Mouse (Mus musculus) liver, adult 2 months (tissue): ENCODE measurements at regions not wholly inside any gene's neighbourhood (a gene's known extent, or its start where the extent isn't known, plus 50 kb on each side); places are given as distances from the start of the nearest gene placed in this dataset.

ENCODE experiments used
- DNase-seq: peaks from one replicate; pipeline ENCODE4 v3.0.0-alpha.2; 2011; ENCODE audit warnings: low read depth, low spot score; ENCODE audit errors: extremely low read depth
- H3K27ac ChIP-seq: fragments of 200-500 bp; replicated peaks from 2 replicates; pipeline ENCODE4 v1.5.1; 2012; ENCODE audit warnings: low read depth, mild to moderate bottlenecking, control low read depth, inconsistent platforms, low read length; ENCODE audit not compliant: insufficient read depth
- H3K27me3 ChIP-seq: fragments of 200-500 bp; 2 replicates; pipeline ENCODE4 v1.6.1; 2012; ENCODE audit warnings: mild to moderate bottlenecking, moderate library complexity, low read length, inconsistent platforms; ENCODE audit not compliant: control insufficient read depth, insufficient read depth
- H3K36me3 ChIP-seq: fragments of 200-500 bp; 2 replicates; pipeline ENCODE4 v1.6.1; 2012; ENCODE audit warnings: low read length, inconsistent platforms; ENCODE audit not compliant: control insufficient read depth, insufficient read depth
- H3K4me1 ChIP-seq: fragments of 200-500 bp; 2 replicates; pipeline ENCODE4 v1.6.1; 2011; ENCODE audit warnings: low read length; ENCODE audit not compliant: control insufficient read depth, insufficient read depth
- H3K4me3 ChIP-seq: fragments of 200-500 bp; 2 replicates; pipeline ENCODE4 v1.5.1; 2011; ENCODE audit warnings: low read depth, mild to moderate bottlenecking, control low read depth, low read length, moderate library complexity; ENCODE audit not compliant: insufficient read depth
- H3K79me2 ChIP-seq: fragments of 200-500 bp; 2 replicates; pipeline ENCODE4 v1.6.1; 2012; ENCODE audit warnings: inconsistent platforms, mild to moderate bottlenecking, low read length, moderate library complexity; ENCODE audit not compliant: control insufficient read depth, insufficient read depth
- H3K9ac ChIP-seq: fragments of 200-500 bp; 2 replicates; pipeline ENCODE4 v1.6.1; 2012; ENCODE audit warnings: low read depth, mild to moderate bottlenecking, control low read depth, inconsistent platforms, low read length
- CTCF ChIP-seq: fragments of 200-500 bp; IDR thresholded peaks from 2 replicates; pipeline ENCODE4 v1.5.1; 2011; ENCODE audit warnings: low read depth, low read length, control low read depth
- POLR2A ChIP-seq: fragments of 200-500 bp; IDR thresholded peaks from 2 replicates; pipeline ENCODE4 v1.6.1; 2011; ENCODE audit warnings: low read length, control low read depth; ENCODE audit not compliant: insufficient read depth; ENCODE audit errors: extremely low read depth
- WGBS: fragments of 180-500 bp; shearing (Covaris S2); methylation state at CpG from one replicate; pipeline ENCODE4 v1.1.7; 2018; 5-methylcytosine and 5-hydroxymethylcytosine counted together

- Histone ChIP-seq H3K27me3 (no peaks in the 10 kb centered on the region), H3K36me3 (no peaks in the 10 kb centered on the region), H3K27ac (no peak overlapping the region), H3K79me2 (no peaks in the 10 kb centered on the region), H3K4me3 (no peak overlapping the region), H3K9ac (no peak overlapping the region), H3K4me1 (no peaks in the 10 kb centered on the region)
- 70% methylated on average over 4 of the region's 4 CpGs for WGBS
- DNase-seq = no peak
- TF ChIP-seq CTCF (no peak), POLR2A (no peak)
Measured at GRCm38 (mm10) chrX:99328576-99328975, 142.5 kb downstream of the Pja1 start.

- DNase-seq = no peak
- Histone ChIP-seq H3K9ac (no peak overlapping the region), H3K27me3 (no peaks in the 10 kb centered on the region), H3K36me3 (no peaks in the 10 kb centered on the region), H3K4me1 (no peaks in the 10 kb centered on the region), H3K79me2 (no peaks in the 10 kb centered on the region), H3K27ac (no peak overlapping the region), H3K4me3 (no peak overlapping the region)
- no peak for TF ChIP-seq CTCF
- no peak for TF ChIP-seq POLR2A
- 46% methylated on average over 7 of the region's 7 CpGs for WGBS
Measured at GRCm38 (mm10) chrX:99326167-99326566, 144.9 kb downstream of the Pja1 start.

- Histone ChIP-seq H3K79me2 (no peaks in the 10 kb centered on the region), H3K27ac (no peak overlapping the region), H3K36me3 (no peaks in the 10 kb centered on the region), H3K27me3 (no peaks in the 10 kb centered on the region), H3K4me1 (no peaks in the 10 kb centered on the region), H3K9ac (no peak overlapping the region), H3K4me3 (no peak overlapping the region)
- 71% methylated on average over 8 of the region's 8 CpGs for WGBS
- no peak for DNase-seq
- TF ChIP-seq CTCF = no peak
- no peak for TF ChIP-seq POLR2A
Measured at GRCm38 (mm10) chrX:99325460-99325859, 145.6 kb downstream of the Pja1 start.

GRCm38 (mm10) chrX:99324546-99325170 is 146.4 kb downstream of the Pja1 start:
- Histone ChIP-seq H3K27ac (no peak overlapping the region), H3K36me3 (no peaks in the 10 kb centered on the region), H3K4me3 (no peak overlapping the region), H3K9ac (no peak overlapping the region), H3K79me2 (no peaks in the 10 kb centered on the region), H3K4me1 (no peaks in the 10 kb centered on the region), H3K27me3 (no peaks in the 10 kb centered on the region)
- 68% methylated on average over 6 of the region's 6 CpGs for WGBS
- DNase-seq = no peak
- TF ChIP-seq POLR2A (no peak), CTCF (no peak)

GRCm38 (mm10) chrX:99319791-99320190 is 151.3 kb downstream of the Pja1 start:
- Histone ChIP-seq H3K27me3 (no peaks in the 10 kb centered on the region), H3K27ac (no peak overlapping the region), H3K9ac (no peak overlapping the region), H3K36me3 (no peaks in the 10 kb centered on the region), H3K4me1 (no peaks in the 10 kb centered on the region), H3K4me3 (no peak overlapping the region), H3K79me2 (no peaks in the 10 kb centered on the region)
- WGBS = 94% methylated on average over 6 of the region's 7 CpGs
- TF ChIP-seq POLR2A (no peak), CTCF (no peak)
- no peak for DNase-seq

- 46% methylated on average over 6 of the region's 6 CpGs for WGBS
- Histone ChIP-seq H3K27ac (no peak overlapping the region), H3K9ac (no peak overlapping the region), H3K36me3 (no peaks in the 10 kb centered on the region), H3K27me3 (no peaks in the 10 kb centered on the region), H3K4me1 (no peaks in the 10 kb centered on the region), H3K4me3 (no peak overlapping the region), H3K79me2 (no peaks in the 10 kb centered on the region)
- TF ChIP-seq CTCF (no peak), POLR2A (no peak)
- no peak for DNase-seq
Measured at GRCm38 (mm10) chrX:99319163-99319562, 151.9 kb downstream of the Pja1 start.
